Mouse (Mus musculus): ENCODE data around the gene Hivep3. TPM values are rescaled to one million over a fixed set of nuclear protein-coding genes. Genes with fewer than 3 reads are reported as not detected.

Gene Hivep3
- polyA plus RNA-seq, 1 experiment from 2014 or later = 8.6 TPM

DNA sequence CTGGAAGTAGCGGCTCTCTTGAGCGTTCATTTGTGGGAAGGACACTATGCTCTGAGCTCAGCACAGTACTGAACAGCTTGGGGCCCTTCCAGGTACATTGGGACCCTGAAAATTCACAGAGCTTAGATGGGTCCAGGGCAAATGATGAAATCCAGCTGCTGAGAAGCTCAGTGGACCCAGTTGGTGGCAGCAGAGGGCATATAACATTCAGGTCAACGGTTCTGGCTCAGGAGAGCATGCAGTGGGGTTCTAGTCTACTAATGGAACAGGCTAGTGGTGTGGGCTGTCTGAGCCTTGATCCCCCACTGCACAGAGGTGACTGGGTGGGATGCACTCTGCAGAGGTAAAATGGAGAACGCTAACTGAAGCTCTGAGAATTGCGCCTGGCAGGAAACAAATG, 228.5 kb downstream of the Hivep3 start:
- no peaks in the 10 kb centered on the region for H3K9me3 ChIP-seq (ENCODE audit: control insufficient read depth, low read depth, low read length)
- no peaks in the 10 kb centered on the region for H3K36me3 ChIP-seq (ENCODE audit: control insufficient read depth, insufficient read depth, low read length)
- 72% methylated on average over 5 of the region's 5 CpGs for WGBS
- H3K27ac ChIP-seq (ENCODE audit: low read length) = no peak overlapping the region
- H3K4me2 ChIP-seq (replicated peaks; ENCODE audit: low read depth, low read length) = no peak overlapping the region
- no peaks in the 10 kb centered on the region for H3K27me3 ChIP-seq (ENCODE audit: control insufficient read depth, insufficient read depth, low read length)
- no peak for ATAC-seq (ENCODE audit: insufficient number of reproducible peaks, insufficient read depth, low FRiP score, low read depth)
- H3K4me3 ChIP-seq (ENCODE audit: low read depth, low read length) = no peak overlapping the region
- H3K4me1 ChIP-seq (ENCODE audit: control insufficient read depth, insufficient read depth, low read length) = no peaks in the 10 kb centered on the region
- H3K9ac ChIP-seq (replicated peaks; ENCODE audit: low read depth, low read length) = no peak overlapping the region

DNA sequence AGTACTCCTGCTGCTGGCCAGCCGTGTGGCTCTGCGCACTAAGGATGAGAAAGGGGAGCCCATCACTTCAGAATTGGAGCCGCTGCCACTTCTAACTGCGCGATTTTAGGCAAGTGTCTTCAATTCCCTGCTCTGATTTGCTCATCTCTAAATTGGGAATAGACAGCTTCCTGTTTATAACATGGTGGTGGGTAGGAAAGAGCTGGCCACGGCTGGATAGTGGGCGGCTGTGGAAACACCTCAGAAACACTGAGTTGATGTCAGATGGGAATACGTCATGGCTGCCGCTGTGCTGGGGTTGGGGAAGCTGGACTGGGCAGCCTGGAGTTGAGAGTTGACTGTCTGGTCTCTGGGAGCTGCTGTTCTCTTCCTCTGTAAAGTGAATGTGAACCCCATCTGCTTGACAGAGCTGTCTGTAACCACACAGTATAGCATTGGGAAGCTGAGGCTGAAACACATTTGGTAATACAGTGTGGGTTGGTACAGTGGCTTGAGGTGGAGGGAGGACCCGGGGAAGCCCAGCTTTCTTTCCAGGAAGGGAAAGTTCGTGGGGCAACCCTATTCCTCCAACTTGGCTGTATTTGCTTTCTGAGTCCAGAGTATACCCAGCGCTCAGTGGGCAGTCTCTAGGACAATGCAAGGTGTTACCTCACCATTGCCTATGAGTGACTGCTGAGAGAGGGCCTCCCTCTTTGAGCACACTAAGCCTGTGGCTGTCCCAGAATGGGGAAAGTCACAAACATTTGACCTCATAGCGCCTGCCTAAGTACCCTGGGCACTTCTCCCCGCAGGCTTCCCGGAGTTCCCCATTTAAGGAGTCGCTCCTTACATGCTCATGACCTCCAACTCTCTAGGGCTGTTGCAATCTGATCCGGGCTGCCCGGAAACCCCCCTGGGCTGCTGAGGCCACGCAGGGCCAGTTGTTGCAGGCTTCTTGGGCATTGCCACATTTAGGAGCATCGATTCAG, 232.8 kb downstream of the Hivep3 start:
- Histone ChIP-seq H3K4me1 (ENCODE audit: control insufficient read depth, insufficient read depth, low read length) (peaks cover 11% of the 10 kb centered on the region; the same call in 1 of the 2 replicates), H3K4me2 (replicated peaks; ENCODE audit: low read depth, low read length) (no peak overlapping the region), H3K9me3 (ENCODE audit: control insufficient read depth, low read depth, low read length) (no peaks in the 10 kb centered on the region), H3K4me3 (ENCODE audit: low read depth, low read length) (no peak overlapping the region), H3K27me3 (ENCODE audit: control insufficient read depth, insufficient read depth, low read length) (no peaks in the 10 kb centered on the region), H3K27ac (ENCODE audit: low read length) (no peak overlapping the region), H3K9ac (replicated peaks; ENCODE audit: low read depth, low read length) (no peak overlapping the region), H3K36me3 (ENCODE audit: control insufficient read depth, insufficient read depth, low read length) (no peaks in the 10 kb centered on the region)
- peak; percentile 46; the same call in 1 of the 2 replicates for ATAC-seq (ENCODE audit: insufficient number of reproducible peaks, insufficient read depth, low FRiP score, low read depth)
- WGBS = 49% methylated on average over 20 of the region's 20 CpGs

DNA sequence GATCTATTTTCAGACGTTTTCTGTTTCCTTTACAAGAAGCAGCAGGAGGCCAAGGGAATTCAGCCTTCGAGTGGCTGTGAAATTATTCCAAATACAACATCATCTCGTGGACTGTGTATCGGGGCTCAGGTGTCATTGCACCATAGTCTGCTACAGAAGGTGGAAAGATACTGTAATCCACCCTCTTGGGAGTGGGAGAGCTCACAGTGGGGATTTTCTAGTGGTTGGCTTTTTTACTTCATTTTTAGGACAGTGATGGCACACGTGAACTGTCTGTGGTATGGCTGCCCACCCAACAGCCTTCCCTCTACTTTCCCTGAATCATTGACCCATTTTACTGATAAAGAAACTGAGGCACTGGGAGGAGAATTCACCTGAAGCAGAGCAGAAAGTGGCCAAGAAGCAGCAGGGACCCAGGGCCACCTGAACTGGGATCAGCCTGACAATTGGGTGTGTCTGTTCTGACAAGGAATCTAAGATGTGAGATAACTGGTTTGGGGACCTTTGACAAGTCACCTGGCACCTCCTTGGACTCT, 233.6 kb downstream of the Hivep3 start:
- H3K9ac ChIP-seq (replicated peaks; ENCODE audit: low read depth, low read length) = no peak overlapping the region
- H3K27ac ChIP-seq (ENCODE audit: low read length) = no peak overlapping the region
- peaks cover 11% of the 10 kb centered on the region; the same call in 1 of the 2 replicates for H3K4me1 ChIP-seq (ENCODE audit: control insufficient read depth, insufficient read depth, low read length)
- no peaks in the 10 kb centered on the region for H3K36me3 ChIP-seq (ENCODE audit: control insufficient read depth, insufficient read depth, low read length)
- H3K27me3 ChIP-seq (ENCODE audit: control insufficient read depth, insufficient read depth, low read length) = no peaks in the 10 kb centered on the region
- no peaks in the 10 kb centered on the region for H3K9me3 ChIP-seq (ENCODE audit: control insufficient read depth, low read depth, low read length)
- H3K4me3 ChIP-seq (ENCODE audit: low read depth, low read length) = no peak overlapping the region
- H3K4me2 ChIP-seq (replicated peaks; ENCODE audit: low read depth, low read length) = no peak overlapping the region
- ATAC-seq (ENCODE audit: insufficient number of reproducible peaks, insufficient read depth, low FRiP score, low read depth) = no peak
- 65% methylated on average over 5 of the region's 5 CpGs for WGBS

DNA sequence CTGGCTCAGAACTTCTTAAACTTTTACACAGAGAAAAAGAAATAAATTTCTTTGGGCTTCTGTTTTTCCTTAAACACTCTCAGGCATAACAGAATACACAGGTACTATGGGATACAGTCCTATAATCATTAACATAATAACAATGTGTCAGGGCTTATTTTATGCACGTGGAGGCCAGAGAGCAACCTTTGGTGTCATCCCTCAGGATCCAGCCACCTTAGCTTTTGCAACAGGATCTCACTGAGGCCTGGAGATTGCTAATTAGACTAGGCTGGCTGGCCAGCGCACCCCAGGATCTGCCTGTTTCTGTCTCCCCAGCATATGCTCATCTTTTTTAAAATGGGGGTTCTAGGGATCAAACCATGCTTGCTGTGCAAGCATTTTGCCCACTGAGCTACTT, 234.1 kb downstream of the Hivep3 start:
- H3K27ac ChIP-seq (ENCODE audit: low read length) = no peak overlapping the region

DNA sequence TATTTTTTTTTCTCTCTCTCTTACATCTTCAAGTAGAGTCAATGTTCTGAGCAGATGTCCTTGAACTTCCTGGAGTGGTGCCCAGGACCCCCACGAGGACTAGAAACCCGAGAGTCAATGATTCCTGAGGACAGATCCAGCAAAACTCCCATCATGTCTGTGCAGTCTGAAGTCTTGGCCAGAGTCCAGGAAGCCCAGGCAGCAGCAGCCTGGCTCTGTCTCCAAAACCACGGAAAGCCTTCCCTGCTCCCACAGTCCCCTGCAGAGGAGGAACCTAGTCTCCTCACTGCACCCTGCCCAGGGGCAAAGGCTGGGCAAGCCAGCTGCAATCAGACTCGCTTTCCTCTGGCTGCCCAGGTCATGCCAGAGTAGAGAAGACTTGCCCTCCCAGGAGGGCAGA, 234.5 kb downstream of the Hivep3 start:
- H3K9me3 ChIP-seq (ENCODE audit: control insufficient read depth, low read depth, low read length) = no peaks in the 10 kb centered on the region
- no peak overlapping the region for H3K4me2 ChIP-seq (replicated peaks; ENCODE audit: low read depth, low read length)
- 22% methylated on average over 4 of the region's 4 CpGs for WGBS
- H3K4me3 ChIP-seq (ENCODE audit: low read depth, low read length) = no peak overlapping the region
- H3K27me3 ChIP-seq (ENCODE audit: control insufficient read depth, insufficient read depth, low read length) = no peaks in the 10 kb centered on the region
- ATAC-seq (ENCODE audit: insufficient number of reproducible peaks, insufficient read depth, low FRiP score, low read depth) = peak; percentile 34; the same call in 1 of the 2 replicates
- H3K9ac ChIP-seq (replicated peaks; ENCODE audit: low read depth, low read length) = no peak overlapping the region
- no peaks in the 10 kb centered on the region for H3K36me3 ChIP-seq (ENCODE audit: control insufficient read depth, insufficient read depth, low read length)
- no peak overlapping the region for H3K27ac ChIP-seq (ENCODE audit: low read length)
- H3K4me1 ChIP-seq (ENCODE audit: control insufficient read depth, insufficient read depth, low read length) = peaks cover 11% of the 10 kb centered on the region; the same call in 1 of the 2 replicates

More for the DNA sequence above, 234.1 kb downstream of the Hivep3 start:
- no peak for ATAC-seq (ENCODE audit: insufficient number of reproducible peaks, insufficient read depth, low FRiP score, low read depth)
- Histone ChIP-seq H3K9ac (replicated peaks; ENCODE audit: low read depth, low read length) (no peak overlapping the region), H3K9me3 (ENCODE audit: control insufficient read depth, low read depth, low read length) (no peaks in the 10 kb centered on the region), H3K27me3 (ENCODE audit: control insufficient read depth, insufficient read depth, low read length) (no peaks in the 10 kb centered on the region), H3K4me1 (ENCODE audit: control insufficient read depth, insufficient read depth, low read length) (peaks cover 11% of the 10 kb centered on the region; the same call in 1 of the 2 replicates), H3K4me2 (replicated peaks; ENCODE audit: low read depth, low read length) (no peak overlapping the region), H3K4me3 (ENCODE audit: low read depth, low read length) (no peak overlapping the region), H3K36me3 (ENCODE audit: control insufficient read depth, insufficient read depth, low read length) (no peaks in the 10 kb centered on the region)
- WGBS = 55% methylated on average over 2 of the region's 2 CpGs

- no peak overlapping the region for H3K4me3 ChIP-seq (ENCODE audit: low read depth, low read length)
- H3K27me3 ChIP-seq (ENCODE audit: control insufficient read depth, insufficient read depth, low read length) = no peaks in the 10 kb centered on the region
- no peak overlapping the region for H3K27ac ChIP-seq (ENCODE audit: low read length)
- H3K4me2 ChIP-seq (replicated peaks; ENCODE audit: low read depth, low read length) = no peak overlapping the region
- no peaks in the 10 kb centered on the region for H3K9me3 ChIP-seq (ENCODE audit: control insufficient read depth, low read depth, low read length)
- no peak for ATAC-seq (ENCODE audit: insufficient number of reproducible peaks, insufficient read depth, low FRiP score, low read depth)
- no peaks in the 10 kb centered on the region for H3K36me3 ChIP-seq (ENCODE audit: control insufficient read depth, insufficient read depth, low read length)
- H3K9ac ChIP-seq (replicated peaks; ENCODE audit: low read depth, low read length) = no peak overlapping the region
- WGBS = 73% methylated on average over 2 of the region's 2 CpGs
- peaks cover 11% of the 10 kb centered on the region; the same call in 1 of the 2 replicates for H3K4me1 ChIP-seq (ENCODE audit: control insufficient read depth, insufficient read depth, low read length)
Measured at GRCm38 (mm10) chr4:119968887-119969286, 235.3 kb downstream of the Hivep3 start.

GRCm38 (mm10) chr4:119970166-119970565, 236.6 kb downstream of the Hivep3 start:
- WGBS = 52% methylated on average over 9 of the region's 9 CpGs
- no peak overlapping the region for H3K4me3 ChIP-seq (ENCODE audit: low read depth, low read length)
- no peaks in the 10 kb centered on the region for H3K27me3 ChIP-seq (ENCODE audit: control insufficient read depth, insufficient read depth, low read length)
- no peak for ATAC-seq (ENCODE audit: insufficient number of reproducible peaks, insufficient read depth, low FRiP score, low read depth)
- no peaks in the 10 kb centered on the region for H3K36me3 ChIP-seq (ENCODE audit: control insufficient read depth, insufficient read depth, low read length)
- no peak overlapping the region for H3K4me2 ChIP-seq (replicated peaks; ENCODE audit: low read depth, low read length)
- no peak overlapping the region for H3K27ac ChIP-seq (ENCODE audit: low read length)
- no peak overlapping the region for H3K9ac ChIP-seq (replicated peaks; ENCODE audit: low read depth, low read length)
- H3K9me3 ChIP-seq (ENCODE audit: control insufficient read depth, low read depth, low read length) = no peaks in the 10 kb centered on the region
- H3K4me1 ChIP-seq (ENCODE audit: control insufficient read depth, insufficient read depth, low read length) = peaks cover 11% of the 10 kb centered on the region; the same call in 1 of the 2 replicates

DNA sequence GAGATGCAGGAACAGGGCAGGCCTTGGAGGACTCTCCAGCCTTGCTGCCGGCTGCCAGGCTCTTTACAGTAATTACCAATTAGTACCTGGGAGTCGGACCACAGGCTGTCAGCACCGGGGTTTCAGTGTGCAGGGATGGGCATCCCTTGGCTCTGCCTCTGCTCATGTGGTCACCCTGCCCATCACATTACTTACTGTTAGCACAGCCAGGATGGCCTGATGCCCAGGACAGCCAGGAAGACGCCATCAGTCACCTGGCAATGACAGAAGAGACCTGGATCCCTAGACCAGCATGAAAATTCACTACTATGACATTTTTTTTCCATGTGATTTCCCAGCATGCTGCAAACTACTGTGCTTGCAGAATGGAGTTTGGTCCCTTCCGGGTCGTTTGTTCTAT, 238.8 kb downstream of the Hivep3 start:
- H3K27ac ChIP-seq (ENCODE audit: low read length) = no peak overlapping the region
- H3K27me3 ChIP-seq (ENCODE audit: control insufficient read depth, insufficient read depth, low read length) = no peaks in the 10 kb centered on the region
- peaks cover 11% of the 10 kb centered on the region; the same call in 1 of the 2 replicates for H3K4me1 ChIP-seq (ENCODE audit: control insufficient read depth, insufficient read depth, low read length)
- no peaks in the 10 kb centered on the region for H3K9me3 ChIP-seq (ENCODE audit: control insufficient read depth, low read depth, low read length)
- no peak overlapping the region for H3K9ac ChIP-seq (replicated peaks; ENCODE audit: low read depth, low read length)
- no peak overlapping the region for H3K4me2 ChIP-seq (replicated peaks; ENCODE audit: low read depth, low read length)
- H3K4me3 ChIP-seq (ENCODE audit: low read depth, low read length) = no peak overlapping the region
- no peaks in the 10 kb centered on the region for H3K36me3 ChIP-seq (ENCODE audit: control insufficient read depth, insufficient read depth, low read length)
- ATAC-seq (ENCODE audit: insufficient number of reproducible peaks, insufficient read depth, low FRiP score, low read depth) = no peak
- 85% methylated on average over 6 of the region's 6 CpGs for WGBS

Measured in stomach, embryonic 14.5 days (tissue).